Mouse (Mus musculus) forebrain, embryonic 14.5 days (tissue): ENCODE measurements at regions not wholly inside any gene's neighbourhood (a gene's known extent, or its start where the extent isn't known, plus 50 kb on each side); places are given as distances from the start of the nearest gene placed in this dataset.

Experiments used
- ATAC-seq: fragments of 200-750 bp; cut with Nextera tagmentation; 2 replicates; pipeline ENCODE4 v1.8.0; 2017; ENCODE audit warnings: mild to moderate bottlenecking, moderate library complexity
- DNase-seq: peaks from one replicate; pipeline ENCODE4 v3.0.0-alpha.2; 2015; ENCODE audit warnings: low spot score
- H3K27ac ChIP-seq: fragments of 300-500 bp; sonication (generic); 2 replicates; pipeline ENCODE4 v1.5.1; 2014; ENCODE audit warnings: low read depth, mild to moderate bottlenecking, control low read depth, low read length, moderate library complexity
- H3K27me3 ChIP-seq: fragments of 300-500 bp; sonication (generic); replicated peaks from 2 replicates; pipeline ENCODE4 v1.6.1; 2014; ENCODE audit warnings: low read length, control low read depth, mixed read lengths; ENCODE audit not compliant: control insufficient read depth, insufficient read depth
- H3K36me3 ChIP-seq: fragments of 300-500 bp; sonication (generic); 2 replicates; pipeline ENCODE4 v1.6.1; 2014; ENCODE audit warnings: low read length, control low read depth; ENCODE audit not compliant: control insufficient read depth, insufficient read depth
- H3K4me1 ChIP-seq: fragments of 300-500 bp; sonication (generic); 2 replicates; pipeline ENCODE4 v1.6.1; 2014; ENCODE audit warnings: antibody characterized with exemption, low read length, control low read depth; ENCODE audit not compliant: control insufficient read depth, insufficient read depth
- H3K4me2 ChIP-seq: fragments of 300-500 bp; sonication (generic); 2 replicates; pipeline ENCODE4 v1.6.1; 2014; ENCODE audit warnings: mild to moderate bottlenecking, control low read depth, low read length
- H3K4me3 ChIP-seq: fragments of 300-500 bp; sonication (generic); 2 replicates; pipeline ENCODE4 v1.5.1; 2014; ENCODE audit warnings: low read depth, low read length, control low read depth
- H3K9ac ChIP-seq: fragments of 300-500 bp; sonication (generic); 2 replicates; pipeline ENCODE4 v1.6.1; 2014; ENCODE audit warnings: mild to moderate bottlenecking, low read length, control low read depth, moderate library complexity
- H3K9me3 ChIP-seq: fragments of 300-500 bp; sonication (generic); replicated peaks from 2 replicates; pipeline ENCODE4 v1.6.1; 2016; ENCODE audit warnings: low read length, control low read depth, mixed read lengths; ENCODE audit not compliant: control insufficient read depth
- WGBS: fragments of 180-500 bp; shearing (Covaris S2); extraction: QIAGEN DNeasy Blood & Tissue Kit; methylation state at CpG from one replicate; pipeline ENCODE4 v1.1.7; 2014; 5-methylcytosine and 5-hydroxymethylcytosine counted together

DNA sequence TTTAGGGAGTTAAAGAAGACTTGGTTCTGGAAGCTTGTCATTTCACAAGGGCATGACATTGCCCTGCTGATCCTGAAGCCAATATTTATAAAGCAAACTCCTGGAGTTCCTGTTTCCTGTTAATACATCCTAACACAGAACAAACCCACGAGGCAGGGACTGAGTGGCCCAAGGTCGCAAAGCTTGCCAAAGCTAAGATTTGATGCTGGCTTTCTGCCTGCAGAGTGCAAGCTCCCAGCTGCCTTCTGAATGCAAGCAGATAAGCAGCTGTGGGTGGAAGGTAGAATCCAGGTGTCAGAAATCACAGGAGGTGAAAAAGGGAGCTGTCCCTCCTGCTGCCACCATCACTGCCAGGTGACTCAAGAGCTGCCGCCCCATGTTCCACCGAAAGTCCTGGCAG, 99.6 kb upstream of the Kirrel3 start:
- ATAC-seq (no peak), DNase-seq (no peak)
- Histone ChIP-seq H3K9me3 (no peaks in the 10 kb centered on the region), H3K27me3 (no peaks in the 10 kb centered on the region), H3K9ac (no peak overlapping the region), H3K36me3 (no peaks in the 10 kb centered on the region), H3K27ac (no peak overlapping the region), H3K4me3 (no peak overlapping the region), H3K4me2 (no peak overlapping the region), H3K4me1 (0 out of 2 replicates have a peak, but pooled peaks cover 2% of the 10 kb centered on the region)
- 87% methylated on average over 4 of the region's 4 CpGs for WGBS

DNA sequence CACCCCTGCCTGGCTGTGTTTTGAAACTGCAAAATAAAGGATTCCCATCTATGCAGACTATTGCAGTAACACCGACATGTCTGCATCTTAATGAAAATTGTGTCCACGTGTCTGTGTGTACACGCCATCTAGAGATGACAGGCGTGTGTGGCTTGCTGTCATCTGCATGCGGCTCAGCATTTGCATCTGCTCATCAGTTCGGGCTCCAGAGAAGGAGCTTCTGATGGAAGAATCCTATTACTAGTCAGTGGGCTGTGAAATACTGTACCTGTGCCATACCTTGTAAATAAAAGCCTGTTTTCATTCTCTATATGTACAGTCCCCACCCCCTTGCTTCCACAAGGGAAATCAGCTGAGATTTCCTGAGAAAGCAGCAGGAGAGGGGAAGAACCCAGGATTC, 92.7 kb upstream of the Kirrel3 start:
- Histone ChIP-seq H3K27me3 (no peaks in the 10 kb centered on the region), H3K9me3 (no peaks in the 10 kb centered on the region), H3K4me3 (no peak overlapping the region), H3K36me3 (no peaks in the 10 kb centered on the region), H3K27ac (no peak overlapping the region), H3K4me1 (no peaks in the 10 kb centered on the region), H3K9ac (no peak overlapping the region), H3K4me2 (no peak overlapping the region)
- WGBS = 73% methylated on average over 6 of the region's 6 CpGs
- ATAC-seq (no peak), DNase-seq (peak; percentile 38)

DNA sequence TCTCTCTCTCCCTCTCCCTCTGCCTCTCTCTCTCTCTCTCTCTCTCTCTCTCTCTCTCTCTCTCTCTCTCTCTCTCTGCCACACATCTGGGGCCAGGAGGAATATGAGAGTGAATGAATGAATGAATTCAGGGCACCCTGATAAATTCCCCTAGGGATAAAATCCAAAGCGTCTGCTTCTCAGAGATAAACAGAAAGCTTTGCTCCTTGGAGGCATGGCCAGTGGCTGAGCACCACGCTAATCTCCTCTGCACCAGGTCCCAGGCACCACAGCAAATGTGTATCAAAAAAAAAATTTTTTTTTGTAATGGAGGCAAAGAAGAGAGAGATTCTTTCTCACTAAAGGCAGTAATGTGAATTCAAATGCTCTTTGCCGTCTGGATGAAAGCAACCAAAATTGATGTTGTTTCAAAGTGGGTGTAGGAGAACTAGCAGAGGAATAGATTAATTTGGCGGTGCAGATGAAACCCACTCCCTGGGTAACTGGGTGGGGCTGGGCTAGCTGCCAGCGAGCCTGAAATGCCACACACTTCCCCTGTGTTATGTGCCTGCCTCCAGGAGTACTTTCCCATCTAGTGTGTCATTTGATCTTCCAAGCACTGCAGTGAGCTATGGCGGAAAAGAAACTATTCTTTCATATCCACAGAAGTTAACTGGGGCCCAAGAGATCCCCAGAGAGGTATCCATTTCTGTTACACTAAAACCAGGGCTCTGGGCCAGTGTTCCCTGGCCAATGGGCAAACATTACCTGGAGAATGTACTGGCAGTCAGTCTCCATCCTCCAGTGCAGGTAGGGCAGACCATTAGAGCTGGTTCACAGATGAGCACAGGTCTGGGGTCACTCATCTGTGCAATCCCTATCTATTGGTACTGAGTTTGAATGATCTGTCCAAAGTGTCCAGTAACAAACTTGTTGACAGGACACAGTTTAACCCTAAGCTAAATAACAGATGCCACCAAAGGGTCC, 89.6 kb upstream of the Kirrel3 start:
- 32% methylated on average over 6 of the region's 6 CpGs for WGBS
- no peak overlapping the region for H3K27ac ChIP-seq
- H3K27me3 ChIP-seq = no peaks in the 10 kb centered on the region

DNA sequence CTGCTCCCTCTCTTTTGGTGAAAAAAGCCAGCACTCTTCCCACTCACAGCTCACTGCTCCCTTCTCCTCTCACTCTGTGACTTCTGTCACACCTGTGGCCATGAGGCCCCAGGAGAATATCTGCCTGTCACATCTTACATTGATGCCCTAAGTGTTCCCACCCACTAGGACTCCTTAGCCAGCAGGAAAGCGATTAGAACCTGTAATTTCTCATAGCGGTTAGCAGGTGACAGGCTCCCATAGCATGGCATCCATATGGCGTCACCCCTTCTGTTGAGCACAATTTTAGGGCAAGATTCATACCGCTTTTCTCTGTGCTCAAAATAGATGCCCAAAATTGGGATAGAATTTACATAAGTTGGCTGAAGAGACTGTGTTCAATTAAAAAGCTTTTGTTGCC, 74.0 kb upstream of the Kirrel3 start:
- ATAC-seq (peak; percentile 79), DNase-seq (peak; percentile 78)
- no peaks in the 10 kb centered on the region for H3K27me3 ChIP-seq
- no peaks in the 10 kb centered on the region for H3K9me3 ChIP-seq
- no peak overlapping the region for H3K9ac ChIP-seq
- H3K4me1 ChIP-seq = peaks cover 9% of the 10 kb centered on the region; the same call in 1 of the 2 replicates
- no peak overlapping the region for H3K27ac ChIP-seq
- H3K4me2 ChIP-seq = no peak overlapping the region
- no peaks in the 10 kb centered on the region for H3K36me3 ChIP-seq
- WGBS = 67% methylated on average over 4 of the region's 4 CpGs
- H3K4me3 ChIP-seq = no peak overlapping the region

More for the DNA sequence above, 89.6 kb upstream of the Kirrel3 start:
- H3K4me1 ChIP-seq = no peaks in the 10 kb centered on the region
- H3K4me2 ChIP-seq = no peak overlapping the region
- no peak overlapping the region for H3K4me3 ChIP-seq
- H3K9ac ChIP-seq = no peak overlapping the region
- H3K9me3 ChIP-seq = no peaks in the 10 kb centered on the region
- DNase-seq (no peak), ATAC-seq (0 out of 2 replicates have a peak, but pooled peaks have one; percentile 32)
- H3K36me3 ChIP-seq = no peaks in the 10 kb centered on the region

DNA sequence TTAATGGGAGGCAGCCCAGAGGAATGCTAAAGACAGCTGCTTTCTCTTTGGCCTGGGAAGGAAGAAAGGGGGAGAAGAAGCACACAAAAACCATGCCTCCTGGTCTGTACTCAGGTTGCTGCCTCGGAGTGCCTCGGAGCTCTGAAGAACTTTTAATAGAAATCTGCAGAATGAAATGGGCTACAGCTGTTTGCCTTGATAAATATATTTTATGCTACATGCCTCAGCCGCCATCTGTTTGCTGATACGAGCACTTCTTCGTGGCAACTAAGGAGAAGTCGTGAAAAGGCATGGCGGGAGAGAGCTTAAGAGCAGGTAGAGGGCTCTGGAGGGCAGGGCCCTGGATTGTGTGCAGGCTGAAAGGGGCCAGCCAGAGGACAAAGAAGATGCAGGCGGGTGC, 69.5 kb upstream of the Kirrel3 start:
- H3K4me2 ChIP-seq = no peak overlapping the region
- ATAC-seq = no peak
- no peaks in the 10 kb centered on the region for H3K36me3 ChIP-seq
- no peak overlapping the region for H3K4me3 ChIP-seq
- H3K27ac ChIP-seq = no peak overlapping the region
- DNase-seq = no peak
- no peak overlapping the region for H3K9ac ChIP-seq
- WGBS = 76% methylated on average over 8 of the region's 8 CpGs
- H3K4me1 ChIP-seq = peaks cover 9% of the 10 kb centered on the region; the same call in 1 of the 2 replicates
- no peaks in the 10 kb centered on the region for H3K27me3 ChIP-seq
- H3K9me3 ChIP-seq = no peaks in the 10 kb centered on the region

DNA sequence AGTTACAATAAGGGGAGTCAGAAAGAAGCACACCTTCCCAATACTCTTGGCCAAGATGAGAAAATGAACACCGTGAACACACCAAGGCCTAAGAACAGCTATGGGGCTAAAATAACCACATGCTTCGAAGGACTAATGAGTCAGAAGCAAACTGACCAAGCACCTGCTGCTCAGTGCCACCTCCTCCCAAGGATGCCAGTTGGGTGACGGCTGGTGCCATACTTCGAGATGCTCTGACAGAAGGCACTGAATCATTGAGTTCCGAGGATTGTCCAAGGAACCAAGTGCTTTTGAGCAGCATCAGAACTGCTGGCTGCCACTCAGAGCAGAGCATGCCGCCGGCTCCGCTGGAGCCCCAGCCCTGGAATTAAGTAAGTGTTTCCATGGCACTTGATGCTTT, 67.6 kb upstream of the Kirrel3 start:
- no peak overlapping the region for H3K4me3 ChIP-seq
- no peak for ATAC-seq
- H3K9me3 ChIP-seq = no peaks in the 10 kb centered on the region
- 90% methylated on average over 8 of the region's 8 CpGs for WGBS
- H3K27me3 ChIP-seq = no peaks in the 10 kb centered on the region
- no peak for DNase-seq
- no peak overlapping the region for H3K27ac ChIP-seq
- H3K4me2 ChIP-seq = no peak overlapping the region
- no peak overlapping the region for H3K9ac ChIP-seq
- peaks cover 7% of the 10 kb centered on the region; the same call in 1 of the 2 replicates for H3K4me1 ChIP-seq
- H3K36me3 ChIP-seq = no peaks in the 10 kb centered on the region

DNA sequence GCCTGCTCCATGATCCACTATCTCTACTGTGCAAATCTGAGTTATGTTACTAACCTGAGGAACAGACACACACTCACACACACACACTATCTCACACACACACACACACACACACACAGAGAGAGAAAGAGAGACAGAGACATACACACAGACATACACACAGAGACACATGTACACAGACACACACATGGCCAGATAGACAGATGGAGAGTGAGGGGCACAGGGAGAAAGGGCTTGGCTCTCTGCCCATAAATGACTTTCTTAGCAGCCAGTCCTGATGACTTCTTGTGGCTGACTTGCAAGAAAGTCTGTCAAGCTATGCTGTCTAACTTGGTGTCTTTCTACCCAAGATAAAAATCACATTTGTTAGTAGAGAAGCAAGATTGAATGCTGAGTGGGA, 63.7 kb upstream of the Kirrel3 start:
- H3K4me1 ChIP-seq = 0 out of 2 replicates have a peak, but pooled peaks cover 5% of the 10 kb centered on the region
- H3K4me2 ChIP-seq = no peak overlapping the region
- H3K9ac ChIP-seq = no peak overlapping the region
- no peak overlapping the region for H3K27ac ChIP-seq
- H3K27me3 ChIP-seq = no peaks in the 10 kb centered on the region
- no peaks in the 10 kb centered on the region for H3K9me3 ChIP-seq
- ATAC-seq (peak; percentile 54; the same call in 1 of the 2 replicates), DNase-seq (peak; percentile 58)
- no peaks in the 10 kb centered on the region for H3K36me3 ChIP-seq
- H3K4me3 ChIP-seq = no peak overlapping the region

DNA sequence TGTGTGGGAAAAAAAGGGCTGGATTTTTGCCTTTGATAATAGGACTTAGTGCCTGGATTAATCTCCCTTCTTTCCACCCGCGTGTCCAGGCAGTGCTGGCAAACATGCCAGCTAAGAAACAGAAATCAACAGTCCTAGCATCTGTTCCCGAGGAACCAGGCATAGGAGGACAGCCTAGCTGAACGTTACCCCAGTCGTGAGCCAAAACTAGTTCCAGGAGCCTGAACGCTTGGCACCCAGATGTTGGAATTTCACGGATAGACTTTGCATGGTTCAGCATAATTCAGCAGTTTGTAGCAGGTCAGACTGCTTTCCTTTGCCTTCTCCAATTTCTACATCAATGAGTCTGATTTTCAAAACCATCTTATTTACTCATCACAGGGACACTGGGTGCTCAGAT, 62.6 kb upstream of the Kirrel3 start:
- 56% methylated on average over 7 of the region's 7 CpGs for WGBS
- no peak for DNase-seq
- no peaks in the 10 kb centered on the region for H3K27me3 ChIP-seq

DNA sequence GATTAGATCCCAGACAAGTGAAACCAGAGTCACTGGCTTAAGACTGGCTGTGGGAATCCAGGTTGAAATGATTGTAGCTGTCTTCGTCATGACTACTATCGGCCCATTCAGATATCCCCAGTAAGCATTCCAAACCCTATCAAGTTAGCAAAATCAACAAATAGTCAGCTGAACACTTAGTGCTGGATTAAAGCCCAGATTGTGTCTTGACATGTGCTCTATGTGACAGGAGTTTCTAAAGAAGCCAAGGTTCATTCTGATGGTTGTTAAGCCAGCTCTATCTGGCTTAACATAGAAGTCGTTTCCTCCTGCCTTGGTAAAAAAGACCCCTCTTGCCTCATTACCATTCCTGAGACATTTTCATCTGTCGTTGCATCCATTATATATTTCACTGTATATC, 59.1 kb upstream of the Kirrel3 start:
- H3K27me3 ChIP-seq = no peaks in the 10 kb centered on the region
- no peak overlapping the region for H3K4me3 ChIP-seq
- no peak overlapping the region for H3K4me2 ChIP-seq
- no peak overlapping the region for H3K27ac ChIP-seq
- ATAC-seq (no peak), DNase-seq (peak; percentile 69)
- WGBS = 53% methylated on average over 4 of the region's 4 CpGs
- no peaks in the 10 kb centered on the region for H3K36me3 ChIP-seq
- H3K9me3 ChIP-seq = no peaks in the 10 kb centered on the region
- no peak overlapping the region for H3K9ac ChIP-seq
- 0 out of 2 replicates have a peak, but pooled peaks cover 5% of the 10 kb centered on the region for H3K4me1 ChIP-seq

More for the DNA sequence above, 62.6 kb upstream of the Kirrel3 start:
- ATAC-seq = no peak
- Histone ChIP-seq H3K27ac (no peak overlapping the region), H3K4me2 (no peak overlapping the region), H3K4me3 (no peak overlapping the region), H3K36me3 (no peaks in the 10 kb centered on the region), H3K4me1 (0 out of 2 replicates have a peak, but pooled peaks cover 5% of the 10 kb centered on the region), H3K9me3 (no peaks in the 10 kb centered on the region), H3K9ac (no peak overlapping the region)
